Mouse (Mus musculus): ENCODE data around the gene Smpdl3b. TPM values are rescaled to one million over a fixed set of nuclear protein-coding genes. Genes with fewer than 3 reads are reported as not detected.

The Smpdl3b gene
- polyA plus RNA-seq, 1 experiment from 2014 or later: 1.7 TPM

DNA sequence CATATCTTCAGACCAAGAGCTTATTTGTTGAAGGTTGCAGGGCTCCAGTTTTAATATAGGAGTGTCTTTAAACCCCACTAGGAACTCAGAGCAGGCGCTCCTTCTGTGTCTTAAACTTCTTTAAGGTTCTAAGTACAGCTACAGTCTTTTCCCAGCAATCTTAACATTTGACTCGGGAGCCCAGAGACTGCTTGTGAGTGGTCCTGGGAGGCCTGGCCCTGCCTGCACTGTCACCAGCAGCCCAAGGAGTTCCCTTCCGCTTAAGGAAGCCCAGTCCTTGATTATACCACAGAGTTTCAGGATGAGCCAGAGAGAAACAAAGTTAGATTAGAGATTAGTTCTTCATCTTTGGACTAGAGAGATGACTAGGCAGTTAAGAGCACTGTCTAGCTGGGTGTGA lies 63.7 kb downstream of the Smpdl3b start:
- Histone ChIP-seq H3K4me2 (replicated peaks; ENCODE audit: low read depth, low read length) (no peak overlapping the region), H3K27ac (ENCODE audit: low read depth, low read length) (no peak overlapping the region), H3K9ac (ENCODE audit: low read depth, low read length) (no peak overlapping the region), H3K4me3 (ENCODE audit: low read depth, low read length) (no peak overlapping the region), H3K36me3 (ENCODE audit: control insufficient read depth, insufficient read depth, low read length) (peaks cover 8% of the 10 kb centered on the region), H3K4me1 (replicated peaks; ENCODE audit: control insufficient read depth, insufficient read depth, low read length) (no peaks in the 10 kb centered on the region), H3K9me3 (ENCODE audit: control insufficient read depth, low read length) (no peaks in the 10 kb centered on the region), H3K27me3 (ENCODE audit: control insufficient read depth, insufficient read depth, low read length) (no peaks in the 10 kb centered on the region)
- no peak for ATAC-seq (ENCODE audit: low FRiP score)
- WGBS: 92% methylated on average over 3 of the region's 3 CpGs
- no peak for DNase-seq (ENCODE audit: low spot score)

DNA sequence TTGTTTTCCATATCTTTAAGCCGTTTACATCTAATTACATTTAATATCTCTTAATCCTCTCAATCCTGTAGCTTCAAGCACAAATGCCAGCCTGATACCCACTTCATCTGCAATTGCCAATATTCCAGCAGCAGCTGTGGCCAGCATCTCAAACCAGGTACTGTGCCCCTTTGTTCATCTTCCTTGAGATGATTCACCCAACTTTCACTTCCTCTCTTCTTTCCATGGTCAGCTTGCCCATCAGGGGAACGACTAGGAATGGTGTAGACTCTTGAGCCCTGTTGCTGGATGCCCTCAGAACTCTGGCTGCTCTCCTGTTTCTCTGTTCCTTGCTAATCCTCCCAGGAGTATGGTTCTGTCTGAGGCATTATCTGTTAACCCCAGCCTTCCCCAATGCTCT lies 67.4 kb downstream of the Smpdl3b start:
- H3K4me2 ChIP-seq (replicated peaks; ENCODE audit: low read depth, low read length): no peak overlapping the region
- ATAC-seq (ENCODE audit: low FRiP score) (no peak), DNase-seq (ENCODE audit: low spot score) (no peak)
- no peaks in the 10 kb centered on the region for H3K9me3 ChIP-seq (ENCODE audit: control insufficient read depth, low read length)
- H3K4me3 ChIP-seq (ENCODE audit: low read depth, low read length): no peak overlapping the region
- no peak overlapping the region for H3K27ac ChIP-seq (ENCODE audit: low read depth, low read length)
- no peaks in the 10 kb centered on the region for H3K27me3 ChIP-seq (ENCODE audit: control insufficient read depth, insufficient read depth, low read length)
- peaks cover 8% of the 10 kb centered on the region for H3K36me3 ChIP-seq (ENCODE audit: control insufficient read depth, insufficient read depth, low read length)
- H3K4me1 ChIP-seq (replicated peaks; ENCODE audit: control insufficient read depth, insufficient read depth, low read length): no peaks in the 10 kb centered on the region
- WGBS: 87% methylated on average over 2 of the region's 2 CpGs
- no peak overlapping the region for H3K9ac ChIP-seq (ENCODE audit: low read depth, low read length)

Other genes with a start within 250 kb of the Smpdl3b start
- 5.8 and 7.4 TPM in 2 replicates for gene Sesn2, start 246.8 kb downstream of the Smpdl3b start, polyA plus RNA-seq (2014; fragmentation: Nextera tagmentation; extraction: Ambion mirVana)
- 1,169 and 1,193 TPM in 2 replicates for gene Atpif1, start 223.6 kb downstream of the Smpdl3b start, polyA plus RNA-seq (2014; fragmentation: Nextera tagmentation; extraction: Ambion mirVana)
- gene Dnajc8, start 221.7 kb downstream of the Smpdl3b start, polyA plus RNA-seq (2014; fragmentation: Nextera tagmentation; extraction: Ambion mirVana): 194 and 212 TPM in 2 replicates
- 0.37 and 0.43 TPM in 2 replicates for gene Ptafr, start 193.2 kb downstream of the Smpdl3b start, polyA plus RNA-seq (2014; fragmentation: Nextera tagmentation; extraction: Ambion mirVana)
- gene Eya3, start 118.3 kb downstream of the Smpdl3b start, polyA plus RNA-seq (2014; fragmentation: Nextera tagmentation; extraction: Ambion mirVana): 21.9 and 34.1 TPM in 2 replicates
- gene Xkr8, start 24.7 kb downstream of the Smpdl3b start, polyA plus RNA-seq (2014; fragmentation: Nextera tagmentation; extraction: Ambion mirVana): 3.7 and 4.1 TPM in 2 replicates
- gene Rpa2, start 11.1 kb upstream of the Smpdl3b start, polyA plus RNA-seq (2014; fragmentation: Nextera tagmentation; extraction: Ambion mirVana): 121 and 130 TPM in 2 replicates
- 0.67 and 0.69 TPM in 2 replicates for gene Themis2, start 39.1 kb upstream of the Smpdl3b start, polyA plus RNA-seq (2014; fragmentation: Nextera tagmentation; extraction: Ambion mirVana)
- gene Ppp1r8, start 85.9 kb upstream of the Smpdl3b start, polyA plus RNA-seq (2014; fragmentation: Nextera tagmentation; extraction: Ambion mirVana): 87.2 and 114 TPM in 2 replicates
- 105 and 106 TPM in 2 replicates for gene Stx12, start 127.3 kb upstream of the Smpdl3b start, polyA plus RNA-seq (2014; fragmentation: Nextera tagmentation; extraction: Ambion mirVana)
- 29.7 and 31.9 TPM in 2 replicates for gene Fam76a, start 165.3 kb upstream of the Smpdl3b start, polyA plus RNA-seq (2014; fragmentation: Nextera tagmentation; extraction: Ambion mirVana)
- gene Fgr, start 216.8 kb upstream of the Smpdl3b start, polyA plus RNA-seq (2014; fragmentation: Nextera tagmentation; extraction: Ambion mirVana): 0.08 and 0.34 TPM in 2 replicates